Mouse (Mus musculus) heart, adult 2 months (tissue): ENCODE results near the gene Nr2e1.

Experiments used
- CTCF ChIP-seq: fragments of 200-600 bp; IDR thresholded peaks from 2 replicates; pipeline ENCODE4 v1.8.1; 2022; ENCODE audit warnings: antibody characterized with exemption, mild to moderate bottlenecking, moderate library complexity
- EP300 ChIP-seq: fragments of 200-500 bp; IDR thresholded peaks from 2 replicates; pipeline ENCODE4 v1.6.1; 2011; ENCODE audit warnings: low read depth, low read length, control low read depth; ENCODE audit not compliant: insufficient read depth
- POLR2A ChIP-seq: fragments of 200-500 bp; IDR thresholded peaks from 2 replicates; pipeline ENCODE4 v1.6.1; 2011; ENCODE audit warnings: mild to moderate bottlenecking, low read depth, low read length, control low read depth; ENCODE audit not compliant: insufficient read depth

DNA sequence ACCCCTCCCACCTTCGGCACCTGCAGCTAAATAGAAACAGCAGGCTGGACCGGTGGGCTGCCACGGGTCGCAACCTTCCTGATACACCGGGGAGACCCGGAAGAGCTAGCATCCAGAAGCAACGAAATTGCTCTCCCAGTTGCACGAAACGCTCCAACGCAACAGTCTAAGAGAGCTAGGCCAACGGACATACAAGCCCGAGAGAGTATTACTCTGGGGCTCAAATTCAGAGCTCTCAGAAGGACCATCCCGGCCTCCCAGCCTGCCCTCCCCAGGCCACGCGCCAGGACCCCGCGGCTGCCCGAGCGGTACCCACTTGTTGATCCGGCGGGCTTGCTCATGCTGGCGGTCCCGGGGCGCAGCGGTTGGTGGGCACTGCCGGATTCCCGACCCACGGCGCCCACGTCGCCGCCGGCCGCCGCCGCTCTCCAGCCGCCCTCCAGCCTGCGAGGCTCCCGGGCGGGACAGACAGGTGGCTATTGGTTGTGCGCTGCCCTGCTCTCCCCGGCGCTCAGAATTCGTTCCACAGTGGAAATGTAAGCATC lies 794 bp downstream of the Nr2e1 start:
- TF ChIP-seq EP300 (no peak), CTCF (no peak), POLR2A (no peak)
